Mouse (Mus musculus): ENCODE measurements around the gene Pten. TPM values are rescaled to one million over a fixed set of nuclear protein-coding genes. Genes with fewer than 3 reads are reported as not detected.
"Not testable (repeated sequence)": the region's sequence is repeated elsewhere in the genome, so short reads cannot be mapped to it uniquely, and the experiment has no call there.

Pten gene
- total RNA-seq, 2 experiments from 2014 or later: 110 to 112 TPM

- DNase-seq (ENCODE audit: low spot score in 2 of 2): no peak
Measured at GRCm38 (mm10) chr19:32754188-32755000, 2.9 kb upstream of the Pten start.

GRCm38 (mm10) chr19:32755104-32755791 lies 2.0 kb upstream of the Pten start:
- DNase-seq (ENCODE audit: low spot score in 2 of 2): no peak

GRCm38 (mm10) chr19:32755792-32756635 lies 1.3 kb upstream of the Pten start:
- DNase-seq (ENCODE audit: low spot score in 2 of 2): peak; percentile 94 to 97

GRCm38 (mm10) chr19:32756636-32756899 lies 729 bp upstream of the Pten start:
- DNase-seq (ENCODE audit: low spot score in 2 of 2): no peak

- peak; percentile 34 to 56 for DNase-seq (ENCODE audit: low spot score in 2 of 2)
Measured at GRCm38 (mm10) chr19:32757831-32758792, 815 bp downstream of the Pten start.

GRCm38 (mm10) chr19:32758793-32759161 lies 1.5 kb downstream of the Pten start:
- DNase-seq (ENCODE audit: low spot score in 2 of 2): no peak

- DNase-seq (ENCODE audit: low spot score in 2 of 2): no peak
Measured at GRCm38 (mm10) chr19:32759357-32760024, 2.2 kb downstream of the Pten start.

- DNase-seq (ENCODE audit: low spot score in 2 of 2): no peak
Measured at GRCm38 (mm10) chr19:32760499-32760898, 3.2 kb downstream of the Pten start.

- DNase-seq (ENCODE audit: low spot score in 2 of 2): no peak
Measured at GRCm38 (mm10) chr19:32761162-32761561, 3.9 kb downstream of the Pten start.

GRCm38 (mm10) chr19:32762493-32762892 lies 5.2 kb downstream of the Pten start:
- no peak for DNase-seq (ENCODE audit: low spot score in 2 of 2)

GRCm38 (mm10) chr19:32778411-32778810 lies 21.1 kb downstream of the Pten start:
- DNase-seq (ENCODE audit: low spot score in 2 of 2): no peak

- DNase-seq (ENCODE audit: low spot score in 2 of 2): no peak
Measured at GRCm38 (mm10) chr19:32779131-32779530, 21.8 kb downstream of the Pten start.

- DNase-seq (ENCODE audit: low spot score in 2 of 2): no peak
Measured at GRCm38 (mm10) chr19:32781305-32782071, 24.2 kb downstream of the Pten start.

GRCm38 (mm10) chr19:32787388-32787787 lies 30.1 kb downstream of the Pten start:
- DNase-seq (ENCODE audit: low spot score in 2 of 2): not testable (repeated sequence)

- DNase-seq (ENCODE audit: low spot score in 2 of 2): not testable (repeated sequence)
Measured at GRCm38 (mm10) chr19:32788016-32788415, 30.7 kb downstream of the Pten start.

GRCm38 (mm10) chr19:32789535-32789934 lies 32.2 kb downstream of the Pten start:
- DNase-seq (ENCODE audit: low spot score in 2 of 2): no peak

- peak; percentile 10 to 62 for DNase-seq (ENCODE audit: low spot score in 2 of 2)
Measured at GRCm38 (mm10) chr19:32792610-32793009, 35.3 kb downstream of the Pten start.

- no peak for DNase-seq (ENCODE audit: low spot score in 2 of 2)
Measured at GRCm38 (mm10) chr19:32793901-32794300, 36.6 kb downstream of the Pten start.

GRCm38 (mm10) chr19:32800557-32800956 lies 43.3 kb downstream of the Pten start:
- no peak for DNase-seq (ENCODE audit: low spot score in 2 of 2)
